Mouse (Mus musculus): ENCODE measurements at regions not wholly inside any gene's neighbourhood (a gene's known extent, or its start where the extent isn't known, plus 50 kb on each side); places are given as distances from the start of the nearest gene placed in this dataset.

GRCm38 (mm10) chr3:143750128-143750527 lies 454.9 kb downstream of the Lmo4 start:
- 83% methylated on average over 4 of the region's 4 CpGs for WGBS
- no peak for ATAC-seq (ENCODE audit: insufficient number of reproducible peaks, insufficient read depth, low FRiP score, low read depth)
- no peak overlapping the region for H3K4me2 ChIP-seq (ENCODE audit: low read length)
- H3K4me3 ChIP-seq (ENCODE audit: control insufficient read depth in 1 of 2, insufficient read depth in 1 of 2, low read depth in 1 of 2, low read length in 2 of 2), result no peak overlapping the region
- no peaks in the 10 kb centered on the region for H3K4me1 ChIP-seq (ENCODE audit: control insufficient read depth in 2 of 2, insufficient read depth in 2 of 2, low read length in 2 of 2)
- no peak overlapping the region for H3K9ac ChIP-seq (ENCODE audit: low read length)
- no peaks in the 10 kb centered on the region for H3K27me3 ChIP-seq (ENCODE audit: control insufficient read depth, insufficient read depth, low read length)
- H3K9me3 ChIP-seq (ENCODE audit: control insufficient read depth, low read length), result no peaks in the 10 kb centered on the region
- H3K36me3 ChIP-seq (ENCODE audit: control insufficient read depth, insufficient read depth, low read length), result no peaks in the 10 kb centered on the region
- H3K27ac ChIP-seq (replicated peaks in 1 of 2; ENCODE audit: control insufficient read depth in 1 of 2, insufficient read depth in 1 of 2, low read depth in 2 of 2, low read length in 2 of 2), result no peak overlapping the region

- no peak for ATAC-seq (ENCODE audit: insufficient number of reproducible peaks, insufficient read depth, low FRiP score, low read depth)
- H3K4me3 ChIP-seq (ENCODE audit: control insufficient read depth in 1 of 2, insufficient read depth in 1 of 2, low read depth in 1 of 2, low read length in 2 of 2), result no peak overlapping the region
- WGBS, result 77% methylated on average over 7 of the region's 7 CpGs
- no peaks in the 10 kb centered on the region for H3K4me1 ChIP-seq (ENCODE audit: control insufficient read depth in 2 of 2, insufficient read depth in 2 of 2, low read length in 2 of 2)
- no peak overlapping the region for H3K27ac ChIP-seq (replicated peaks in 1 of 2; ENCODE audit: control insufficient read depth in 1 of 2, insufficient read depth in 1 of 2, low read depth in 2 of 2, low read length in 2 of 2)
- no peaks in the 10 kb centered on the region for H3K9me3 ChIP-seq (ENCODE audit: control insufficient read depth, low read length)
- H3K27me3 ChIP-seq (ENCODE audit: control insufficient read depth, insufficient read depth, low read length), result no peaks in the 10 kb centered on the region
- no peaks in the 10 kb centered on the region for H3K36me3 ChIP-seq (ENCODE audit: control insufficient read depth, insufficient read depth, low read length)
- H3K4me2 ChIP-seq (ENCODE audit: low read length), result no peak overlapping the region
- H3K9ac ChIP-seq (ENCODE audit: low read length), result no peak overlapping the region
Observed at GRCm38 (mm10) chr3:143743649-143744048, 461.4 kb downstream of the Lmo4 start.

- Histone ChIP-seq H3K27ac (replicated peaks in 1 of 2; ENCODE audit: control insufficient read depth in 1 of 2, insufficient read depth in 1 of 2, low read depth in 2 of 2, low read length in 2 of 2) (no peak overlapping the region), H3K27me3 (ENCODE audit: control insufficient read depth, insufficient read depth, low read length) (no peaks in the 10 kb centered on the region), H3K9me3 (ENCODE audit: control insufficient read depth, low read length) (no peaks in the 10 kb centered on the region), H3K4me1 (ENCODE audit: control insufficient read depth in 2 of 2, insufficient read depth in 2 of 2, low read length in 2 of 2) (no peaks in the 10 kb centered on the region), H3K4me3 (ENCODE audit: control insufficient read depth in 1 of 2, insufficient read depth in 1 of 2, low read depth in 1 of 2, low read length in 2 of 2) (no peak overlapping the region), H3K4me2 (ENCODE audit: low read length) (peak overlapping the region; percentile 21), H3K9ac (ENCODE audit: low read length) (no peak overlapping the region), H3K36me3 (ENCODE audit: control insufficient read depth, insufficient read depth, low read length) (no peaks in the 10 kb centered on the region)
- no peak for ATAC-seq (ENCODE audit: insufficient number of reproducible peaks, insufficient read depth, low FRiP score, low read depth)
- WGBS, result 71% methylated on average over 17 of the region's 17 CpGs
Observed at GRCm38 (mm10) chr3:143742786-143743571, 462.0 kb downstream of the Lmo4 start.

- H3K4me2 ChIP-seq (ENCODE audit: low read length), result no peak overlapping the region
- H3K9ac ChIP-seq (ENCODE audit: low read length), result no peak overlapping the region
- H3K4me1 ChIP-seq (ENCODE audit: control insufficient read depth in 2 of 2, insufficient read depth in 2 of 2, low read length in 2 of 2), result no peaks in the 10 kb centered on the region
- no peak overlapping the region for H3K27ac ChIP-seq (replicated peaks in 1 of 2; ENCODE audit: control insufficient read depth in 1 of 2, insufficient read depth in 1 of 2, low read depth in 2 of 2, low read length in 2 of 2)
- ATAC-seq (ENCODE audit: insufficient number of reproducible peaks, insufficient read depth, low FRiP score, low read depth), result no peak
- no peaks in the 10 kb centered on the region for H3K9me3 ChIP-seq (ENCODE audit: control insufficient read depth, low read length)
- H3K4me3 ChIP-seq (ENCODE audit: control insufficient read depth in 1 of 2, insufficient read depth in 1 of 2, low read depth in 1 of 2, low read length in 2 of 2), result no peak overlapping the region
- no peaks in the 10 kb centered on the region for H3K36me3 ChIP-seq (ENCODE audit: control insufficient read depth, insufficient read depth, low read length)
- no peaks in the 10 kb centered on the region for H3K27me3 ChIP-seq (ENCODE audit: control insufficient read depth, insufficient read depth, low read length)
- 75% methylated on average over 3 of the region's 3 CpGs for WGBS
Observed at GRCm38 (mm10) chr3:143738676-143739075, 466.3 kb downstream of the Lmo4 start.

- Histone ChIP-seq H3K4me3 (ENCODE audit: control insufficient read depth in 1 of 2, insufficient read depth in 1 of 2, low read depth in 1 of 2, low read length in 2 of 2) (no peak overlapping the region), H3K27me3 (ENCODE audit: control insufficient read depth, insufficient read depth, low read length) (no peaks in the 10 kb centered on the region), H3K4me2 (ENCODE audit: low read length) (no peak overlapping the region), H3K27ac (replicated peaks in 1 of 2; ENCODE audit: control insufficient read depth in 1 of 2, insufficient read depth in 1 of 2, low read depth in 2 of 2, low read length in 2 of 2) (no peak overlapping the region), H3K36me3 (ENCODE audit: control insufficient read depth, insufficient read depth, low read length) (no peaks in the 10 kb centered on the region), H3K9me3 (ENCODE audit: control insufficient read depth, low read length) (no peaks in the 10 kb centered on the region), H3K9ac (ENCODE audit: low read length) (no peak overlapping the region), H3K4me1 (ENCODE audit: control insufficient read depth in 2 of 2, insufficient read depth in 2 of 2, low read length in 2 of 2) (no peaks in the 10 kb centered on the region)
- WGBS, result 79% methylated on average over 6 of the region's 6 CpGs
- no peak for ATAC-seq (ENCODE audit: insufficient number of reproducible peaks, insufficient read depth, low FRiP score, low read depth)
Observed at GRCm38 (mm10) chr3:143737844-143738243, 467.2 kb downstream of the Lmo4 start.

GRCm38 (mm10) chr3:143736651-143737398 lies 468.2 kb downstream of the Lmo4 start:
- Histone ChIP-seq H3K4me1 (ENCODE audit: control insufficient read depth in 2 of 2, insufficient read depth in 2 of 2, low read length in 2 of 2) (no peaks in the 10 kb centered on the region), H3K27ac (replicated peaks in 1 of 2; ENCODE audit: control insufficient read depth in 1 of 2, insufficient read depth in 1 of 2, low read depth in 2 of 2, low read length in 2 of 2) (no peak overlapping the region), H3K4me3 (ENCODE audit: control insufficient read depth in 1 of 2, insufficient read depth in 1 of 2, low read depth in 1 of 2, low read length in 2 of 2) (no peak overlapping the region), H3K9ac (ENCODE audit: low read length) (no peak overlapping the region), H3K27me3 (ENCODE audit: control insufficient read depth, insufficient read depth, low read length) (no peaks in the 10 kb centered on the region), H3K36me3 (ENCODE audit: control insufficient read depth, insufficient read depth, low read length) (no peaks in the 10 kb centered on the region), H3K4me2 (ENCODE audit: low read length) (no peak overlapping the region), H3K9me3 (ENCODE audit: control insufficient read depth, low read length) (no peaks in the 10 kb centered on the region)
- 81% methylated on average over 6 of the region's 6 CpGs for WGBS
- ATAC-seq (ENCODE audit: insufficient number of reproducible peaks, insufficient read depth, low FRiP score, low read depth), result no peak

GRCm38 (mm10) chr3:143734791-143735190 lies 470.2 kb downstream of the Lmo4 start:
- Histone ChIP-seq H3K27me3 (ENCODE audit: control insufficient read depth, insufficient read depth, low read length) (no peaks in the 10 kb centered on the region), H3K4me1 (ENCODE audit: control insufficient read depth in 2 of 2, insufficient read depth in 2 of 2, low read length in 2 of 2) (no peaks in the 10 kb centered on the region), H3K4me2 (ENCODE audit: low read length) (no peak overlapping the region), H3K9me3 (ENCODE audit: control insufficient read depth, low read length) (no peaks in the 10 kb centered on the region), H3K4me3 (ENCODE audit: control insufficient read depth in 1 of 2, insufficient read depth in 1 of 2, low read depth in 1 of 2, low read length in 2 of 2) (no peak overlapping the region), H3K36me3 (ENCODE audit: control insufficient read depth, insufficient read depth, low read length) (no peaks in the 10 kb centered on the region), H3K9ac (ENCODE audit: low read length) (no peak overlapping the region), H3K27ac (replicated peaks in 1 of 2; ENCODE audit: control insufficient read depth in 1 of 2, insufficient read depth in 1 of 2, low read depth in 2 of 2, low read length in 2 of 2) (no peak overlapping the region)
- WGBS, result 60% methylated on average over 2 of the region's 2 CpGs
- ATAC-seq (ENCODE audit: insufficient number of reproducible peaks, insufficient read depth, low FRiP score, low read depth), result no peak

All from heart, embryonic 14.5 days (tissue).